ENCODE assay signal across 10 mouse cellular contexts in genomic region chr8:126498465-126498864, GRCm38 (mm10). TPM values are rescaled to one million over a fixed set of nuclear protein-coding genes. Genes with fewer than 3 reads are reported as not detected.
DNase-seq lines count a peak whose midpoint lies in the region; ATAC-seq and TF ChIP-seq lines count a peak whose summit lies in the region.
"Had no signal": no experiment of that assay in that cellular context is flagged by ENCODE, and none has a peak within 500 bp of the region (broad histone marks: within the 10 kb centered on the region; RNA-seq: fewer than 3 reads in every experiment).

No protein-coding gene starts in this region.

- intact Hi-C loops in heart, adult 2 months (cut with DNase I) = no loop called here

- H3K27me3 ChIP-seq in heart, adult 2 months (ENCODE audit: control insufficient read depth, insufficient read depth, low read length) = no peaks in the 10 kb centered on the region
- no peaks in the 10 kb centered on the region for H3K27me3 ChIP-seq in forebrain, postnatal 0 days (ENCODE audit: insufficient read depth, low read length)
- H3K27me3 ChIP-seq in limb, embryonic 15.5 days = no peaks in the 10 kb centered on the region
- H3K27me3 ChIP-seq: embryonic facial prominence, embryonic 13.5 days had no signal

- H3K9ac ChIP-seq in heart, adult 2 months (ENCODE audit: low read depth, low read length) = no peak overlapping the region
- no peak overlapping the region for H3K9ac ChIP-seq in forebrain, postnatal 0 days
- no peak overlapping the region for H3K9ac ChIP-seq in limb, embryonic 15.5 days

- H3K4me1 ChIP-seq in heart, adult 2 months (ENCODE audit: control insufficient read depth, insufficient read depth, low read length) = peaks cover 9% of the 10 kb centered on the region
- peaks cover 10% of the 10 kb centered on the region; the same call in 1 of the 2 replicates for H3K4me1 ChIP-seq in forebrain, postnatal 0 days (ENCODE audit: insufficient read depth)
- peaks cover 19% of the 10 kb centered on the region for H3K4me1 ChIP-seq in limb, embryonic 15.5 days

- no peaks in the 10 kb centered on the region for H3K36me3 ChIP-seq in heart, adult 2 months (ENCODE audit: control insufficient read depth, insufficient read depth, low read length)
- H3K36me3 ChIP-seq in forebrain, postnatal 0 days (ENCODE audit: insufficient read depth) = no peaks in the 10 kb centered on the region
- H3K36me3 ChIP-seq in limb, embryonic 15.5 days = no peaks in the 10 kb centered on the region
- H3K36me3 ChIP-seq: embryonic facial prominence, embryonic 13.5 days had no signal

- ATAC-seq in forebrain, postnatal 0 days = peak; percentile 7
- ATAC-seq in limb, embryonic 15.5 days (ENCODE audit: insufficient number of reproducible peaks, low FRiP score, low TSS enrichment, low read depth) = no peak

- no peak for TF ChIP-seq EP300 in heart, adult 2 months (IDR thresholded peaks at IDR 0.05; ENCODE audit: insufficient read depth, low read depth, low read length)

- DNase-seq in heart, adult 2 months = no peak
- DNase-seq in heart, adult 8-10 months (ENCODE audit: low spot score) = no peak
- peak; percentile 40 for DNase-seq in NIH3T3 (ENCODE audit: low read depth)
- DNase-seq in forebrain, postnatal 0 days = no peak
- DNase-seq in urinary bladder, adult 18-20 months (ENCODE audit: low spot score in 2 of 2) = no peak
- DNase-seq in urinary bladder, postnatal 25 days (ENCODE audit: low spot score) = no peak
- DNase-seq in thymus, postnatal 36 days = no peak
- DNase-seq: thymus, adult 18-20 months had no signal

- no peak for TF ChIP-seq POLR2A in heart, adult 2 months (IDR thresholded peaks at IDR 0.05; ENCODE audit: insufficient read depth, low read depth, low read length)

- peak overlapping the region; percentile 66 for H3K4me2 ChIP-seq in forebrain, postnatal 0 days (ENCODE audit: low read depth)
- H3K4me2 ChIP-seq in limb, embryonic 15.5 days = no peak overlapping the region

- H3K79me2 ChIP-seq in heart, adult 2 months (replicated peaks; ENCODE audit: control insufficient read depth, insufficient read depth, low read length) = no peaks in the 10 kb centered on the region

- TF ChIP-seq CTCF in heart, adult 2 months (IDR thresholded peaks at IDR 0.05) = no peak
- TF ChIP-seq CTCF in forebrain, postnatal 0 days (IDR thresholded peaks at IDR 0.05; ENCODE audit: low read depth) = no peak

- WGBS in heart, adult 2 months = 73% methylated on average over 6 of the region's 6 CpGs
- 4% methylated on average over 6 of the region's 6 CpGs for WGBS in forebrain, postnatal 0 days
- 49% methylated on average over 6 of the region's 6 CpGs for WGBS in limb, embryonic 15.5 days

- H3K9me3 ChIP-seq in forebrain, postnatal 0 days (ENCODE audit: low read length) = no peaks in the 10 kb centered on the region
- H3K9me3 ChIP-seq in limb, embryonic 15.5 days = no peaks in the 10 kb centered on the region
- H3K9me3 ChIP-seq: embryonic facial prominence, embryonic 13.5 days had no signal

- no peak overlapping the region for H3K4me3 ChIP-seq in heart, adult 2 months
- peak overlapping the region; percentile 33; the same call in 1 of the 2 replicates for H3K4me3 ChIP-seq in forebrain, postnatal 0 days (ENCODE audit: low read depth, low read length)
- H3K4me3 ChIP-seq in limb, embryonic 15.5 days = no peak overlapping the region

- H3K27ac ChIP-seq in heart, adult 2 months = peak overlapping the region; percentile 97
- peak overlapping the region; percentile 91; the same call in 1 of the 2 replicates for H3K27ac ChIP-seq in forebrain, postnatal 0 days (ENCODE audit: low read depth, low read length)
- peak overlapping the region; percentile 85 for H3K27ac ChIP-seq in limb, embryonic 15.5 days

RNA-seq across cellular contexts. Expression of gene Tarbp1, which starts 23.6 kb away (rescaled TPM):
- total RNA-seq in heart, adult 2 months (2021) = 1 to 10 TPM; 3.9 to 4.0 TPM
- 2.5 and 4.9 TPM in 2 replicates for polyA plus RNA-seq in heart, adult 2 months (2012; rRNA removed)
- 1 to 10 TPM; 2.9 to 4.9 (median 3.5) TPM for total RNA-seq in heart, adult 8-10 months (2022)
- total RNA-seq in forebrain, postnatal 0 days (2014; rRNA removed) = 5.6 and 5.8 TPM in 2 replicates
- polyA plus RNA-seq in forebrain, postnatal 0 days (2015; fragmentation: Nextera tagmentation; extraction: Ambion mirVana) = 0.82 and 1.1 TPM in 2 replicates
- polyA plus RNA-seq in limb, embryonic 15.5 days (2015; fragmentation: Nextera tagmentation; extraction: Ambion mirVana) = 2.2 and 2.5 TPM in 2 replicates
